Mouse (Mus musculus): ENCODE measurements around the gene Sptlc2. TPM values are rescaled to one million over a fixed set of nuclear protein-coding genes. Genes with fewer than 3 reads are reported as not detected.

Sptlc2 gene
- polyA plus RNA-seq, 1 experiment from 2014 or later, result 55.5 TPM

DNA sequence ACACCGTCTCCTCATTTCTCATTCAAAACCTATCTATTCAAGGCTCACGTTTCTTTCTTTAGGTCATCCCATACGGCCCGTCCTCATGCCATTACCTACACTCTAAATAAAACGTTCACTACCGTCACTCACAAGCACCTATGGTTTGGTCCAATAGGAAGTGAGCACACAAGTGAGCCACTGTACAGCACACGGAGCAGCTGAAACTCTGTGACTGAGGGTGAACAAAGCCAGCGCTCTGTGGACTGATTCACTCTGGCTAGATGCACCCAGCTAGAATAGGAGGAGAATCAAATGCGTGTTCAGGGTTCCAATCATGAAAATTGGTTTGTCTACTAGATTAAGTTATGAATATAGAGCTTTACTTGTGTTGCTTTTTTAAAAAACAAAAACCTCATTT lies 22.5 kb downstream of the Sptlc2 start:
- no peaks in the 10 kb centered on the region for H3K27me3 ChIP-seq (ENCODE audit: control insufficient read depth, insufficient read depth, low read length)
- no peak overlapping the region for H3K27ac ChIP-seq (ENCODE audit: low read depth, low read length)
- no peaks in the 10 kb centered on the region for H3K4me1 ChIP-seq (ENCODE audit: control insufficient read depth, insufficient read depth, low read length)
- 84% methylated on average over 9 of the region's 9 CpGs for WGBS
- DNase-seq (ENCODE audit: low spot score) (no peak), ATAC-seq (ENCODE audit: insufficient read depth, low FRiP score, low TSS enrichment) (no peak)
- H3K4me2 ChIP-seq (ENCODE audit: low read depth), result no peak overlapping the region
- no peak overlapping the region for H3K9ac ChIP-seq (ENCODE audit: low read length)
- H3K4me3 ChIP-seq (ENCODE audit: low read depth, low read length), result no peak overlapping the region
- no peaks in the 10 kb centered on the region for H3K9me3 ChIP-seq (ENCODE audit: control insufficient read depth, low read length)
- H3K36me3 ChIP-seq (ENCODE audit: control insufficient read depth, insufficient read depth, low read length), result no peaks in the 10 kb centered on the region; the same call in 1 of the 2 replicates

DNA sequence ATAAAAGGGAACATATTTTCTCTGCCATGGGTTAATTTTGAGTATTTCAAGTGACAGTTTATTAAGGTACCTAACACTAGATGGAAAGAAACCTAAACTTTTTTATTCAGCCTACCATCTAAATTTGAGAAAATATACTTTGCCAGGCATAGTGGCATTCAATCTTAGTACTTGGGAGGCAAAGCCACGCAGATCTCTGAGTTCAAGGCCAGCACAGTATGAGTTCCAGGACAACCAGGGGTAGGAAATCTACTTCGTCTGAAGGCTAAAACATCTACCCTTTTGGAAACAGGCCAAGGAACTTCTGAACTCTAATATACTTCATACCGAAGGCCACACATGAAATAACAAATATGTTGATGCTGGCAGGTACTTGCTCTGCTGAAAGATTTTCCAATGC lies 26.0 kb downstream of the Sptlc2 start:
- Histone ChIP-seq H3K4me3 (ENCODE audit: low read depth, low read length) (no peak overlapping the region), H3K9me3 (ENCODE audit: control insufficient read depth, low read length) (no peaks in the 10 kb centered on the region), H3K9ac (ENCODE audit: low read length) (no peak overlapping the region), H3K4me1 (ENCODE audit: control insufficient read depth, insufficient read depth, low read length) (no peaks in the 10 kb centered on the region), H3K27me3 (ENCODE audit: control insufficient read depth, insufficient read depth, low read length) (no peaks in the 10 kb centered on the region), H3K36me3 (ENCODE audit: control insufficient read depth, insufficient read depth, low read length) (no peaks in the 10 kb centered on the region), H3K27ac (ENCODE audit: low read depth, low read length) (no peak overlapping the region), H3K4me2 (ENCODE audit: low read depth) (no peak overlapping the region)
- DNase-seq (ENCODE audit: low spot score) (no peak), ATAC-seq (ENCODE audit: insufficient read depth, low FRiP score, low TSS enrichment) (no peak)
- 83% methylated on average over 3 of the region's 3 CpGs for WGBS

DNA sequence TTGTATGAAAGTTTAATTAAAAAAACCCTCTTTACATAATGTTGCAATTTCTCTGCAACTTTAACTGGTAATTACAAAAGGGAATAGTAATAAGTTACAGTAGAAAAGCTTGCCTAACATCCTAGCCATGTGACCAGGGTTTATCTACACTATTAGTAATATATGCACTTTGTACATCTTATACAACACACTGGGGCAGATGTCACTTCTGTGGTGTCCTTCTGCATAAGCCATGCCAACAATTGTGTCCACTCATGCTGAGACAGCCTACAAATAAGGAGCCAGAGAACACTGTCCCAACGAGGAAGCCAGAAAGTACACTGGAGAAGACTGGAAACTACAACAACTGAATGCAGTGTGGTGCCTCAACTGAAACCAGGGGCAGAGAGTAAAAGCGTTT lies 40.1 kb downstream of the Sptlc2 start:
- ATAC-seq (ENCODE audit: insufficient read depth, low FRiP score, low TSS enrichment), result no peak
- Histone ChIP-seq H3K27ac (ENCODE audit: low read depth, low read length) (no peak overlapping the region), H3K9me3 (ENCODE audit: control insufficient read depth, low read length) (no peaks in the 10 kb centered on the region), H3K4me3 (ENCODE audit: low read depth, low read length) (no peak overlapping the region), H3K36me3 (ENCODE audit: control insufficient read depth, insufficient read depth, low read length) (no peaks in the 10 kb centered on the region), H3K4me2 (ENCODE audit: low read depth) (no peak overlapping the region), H3K9ac (ENCODE audit: low read length) (no peak overlapping the region), H3K27me3 (ENCODE audit: control insufficient read depth, insufficient read depth, low read length) (no peaks in the 10 kb centered on the region), H3K4me1 (ENCODE audit: control insufficient read depth, insufficient read depth, low read length) (no peaks in the 10 kb centered on the region)
- WGBS, result 84% methylated on average over 2 of the region's 2 CpGs
- no peak for DNase-seq (ENCODE audit: low spot score)

DNA sequence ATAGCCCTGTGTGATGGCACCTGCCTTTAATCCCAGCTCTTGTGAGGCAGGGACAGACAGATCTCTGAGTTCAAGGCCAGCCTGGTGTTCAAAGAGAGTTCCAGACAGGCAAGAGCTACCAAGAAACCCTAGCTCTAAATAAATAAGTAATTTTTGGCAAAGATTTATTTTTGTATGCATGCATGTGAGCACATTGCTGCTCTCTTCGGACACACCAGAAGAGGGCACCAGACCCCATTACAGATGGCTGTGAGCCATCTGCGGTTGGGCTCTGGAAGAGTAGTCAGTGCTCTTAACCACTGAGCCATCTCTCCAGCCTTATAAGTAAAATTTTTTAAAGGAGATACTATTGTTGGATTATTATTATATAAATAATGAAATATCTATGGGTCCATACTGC lies 40.6 kb downstream of the Sptlc2 start:
- Histone ChIP-seq H3K9ac (ENCODE audit: low read length) (no peak overlapping the region), H3K4me3 (ENCODE audit: low read depth, low read length) (no peak overlapping the region), H3K9me3 (ENCODE audit: control insufficient read depth, low read length) (no peaks in the 10 kb centered on the region), H3K4me1 (ENCODE audit: control insufficient read depth, insufficient read depth, low read length) (no peaks in the 10 kb centered on the region), H3K4me2 (ENCODE audit: low read depth) (no peak overlapping the region), H3K36me3 (ENCODE audit: control insufficient read depth, insufficient read depth, low read length) (no peaks in the 10 kb centered on the region), H3K27me3 (ENCODE audit: control insufficient read depth, insufficient read depth, low read length) (no peaks in the 10 kb centered on the region), H3K27ac (ENCODE audit: low read depth, low read length) (no peak overlapping the region)
- 93% methylated on average over 2 of the region's 2 CpGs for WGBS
- ATAC-seq (ENCODE audit: insufficient read depth, low FRiP score, low TSS enrichment) (no peak), DNase-seq (ENCODE audit: low spot score) (no peak)

DNA sequence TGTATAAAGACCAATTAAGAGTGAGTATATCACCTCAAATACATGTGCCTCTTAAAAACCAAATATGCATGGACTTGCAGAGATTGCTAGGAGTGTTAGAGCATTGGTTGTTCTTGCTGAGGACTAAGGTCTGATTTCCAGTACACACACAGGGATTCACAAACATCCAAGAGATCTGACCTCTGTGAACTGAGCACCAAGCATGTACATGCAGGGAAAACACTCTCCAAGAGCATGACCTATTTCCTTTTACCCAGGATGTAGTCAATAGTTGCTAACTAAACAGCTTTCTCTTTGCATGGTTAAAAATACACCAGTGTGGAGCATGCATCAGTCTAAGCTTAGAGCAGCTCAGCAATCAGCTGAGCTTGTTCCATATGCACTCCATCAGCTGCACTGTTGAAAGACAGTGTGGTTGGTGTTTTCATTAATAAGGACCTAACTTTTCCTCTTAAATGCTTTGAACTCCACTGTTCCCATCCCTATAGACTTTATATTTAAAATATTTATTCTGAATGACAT lies 45.0 kb downstream of the Sptlc2 start:
- Histone ChIP-seq H3K4me2 (ENCODE audit: low read depth) (no peak overlapping the region), H3K36me3 (ENCODE audit: control insufficient read depth, insufficient read depth, low read length) (no peaks in the 10 kb centered on the region), H3K27me3 (ENCODE audit: control insufficient read depth, insufficient read depth, low read length) (no peaks in the 10 kb centered on the region), H3K9ac (ENCODE audit: low read length) (no peak overlapping the region), H3K9me3 (ENCODE audit: control insufficient read depth, low read length) (no peaks in the 10 kb centered on the region), H3K27ac (ENCODE audit: low read depth, low read length) (no peak overlapping the region), H3K4me3 (ENCODE audit: low read depth, low read length) (no peak overlapping the region), H3K4me1 (ENCODE audit: control insufficient read depth, insufficient read depth, low read length) (no peaks in the 10 kb centered on the region)
- DNase-seq (ENCODE audit: low spot score), result no peak
- ATAC-seq (ENCODE audit: insufficient read depth, low FRiP score, low TSS enrichment), result no peak

DNA sequence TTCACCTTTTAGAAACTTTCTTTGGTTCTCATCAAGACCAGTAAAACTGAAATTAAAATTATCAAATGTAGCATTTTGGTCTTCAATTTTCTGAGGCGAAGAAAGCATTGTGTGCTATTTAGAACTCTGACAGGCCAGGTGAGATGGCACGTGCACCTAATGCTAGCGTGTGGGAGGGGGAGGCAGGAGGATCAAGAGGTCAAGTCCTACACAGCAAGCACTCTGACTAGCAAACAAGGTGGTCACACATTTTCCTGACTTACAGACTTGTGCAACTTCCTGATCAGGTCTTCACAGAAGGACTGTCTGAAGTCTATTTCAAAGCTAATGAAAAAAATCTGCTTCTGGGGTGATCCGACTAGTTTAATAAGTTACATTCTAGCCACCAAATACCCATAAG lies 50.1 kb downstream of the Sptlc2 start:
- Histone ChIP-seq H3K27ac (ENCODE audit: low read depth, low read length) (no peak overlapping the region), H3K4me1 (ENCODE audit: control insufficient read depth, insufficient read depth, low read length) (no peaks in the 10 kb centered on the region), H3K27me3 (ENCODE audit: control insufficient read depth, insufficient read depth, low read length) (no peaks in the 10 kb centered on the region), H3K4me2 (ENCODE audit: low read depth) (no peak overlapping the region), H3K9me3 (ENCODE audit: control insufficient read depth, low read length) (no peaks in the 10 kb centered on the region), H3K36me3 (ENCODE audit: control insufficient read depth, insufficient read depth, low read length) (no peaks in the 10 kb centered on the region), H3K9ac (ENCODE audit: low read length) (no peak overlapping the region), H3K4me3 (ENCODE audit: low read depth, low read length) (no peak overlapping the region)
- ATAC-seq (ENCODE audit: insufficient read depth, low FRiP score, low TSS enrichment) (no peak), DNase-seq (ENCODE audit: low spot score) (no peak)
- WGBS, result 92% methylated on average over 4 of the region's 4 CpGs

DNA sequence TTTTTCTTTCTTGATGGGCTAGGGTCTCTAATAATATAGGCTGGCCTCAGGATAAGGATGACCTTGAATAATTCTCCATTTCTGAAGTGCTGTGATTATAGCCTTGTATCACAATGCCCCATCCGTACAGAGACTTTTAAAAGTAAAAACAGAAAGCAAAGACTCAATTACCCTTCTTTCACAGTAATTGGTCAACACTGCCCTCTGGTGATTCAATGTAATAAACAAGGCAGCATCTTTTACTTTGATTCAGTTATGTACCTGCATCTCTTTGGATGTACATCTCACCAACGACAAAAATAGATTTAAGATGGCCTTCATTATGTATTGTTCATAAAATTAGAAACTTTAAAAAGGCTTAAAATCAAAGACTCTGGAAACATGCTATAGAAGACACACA lies 53.3 kb downstream of the Sptlc2 start:
- Histone ChIP-seq H3K4me3 (ENCODE audit: low read depth, low read length) (no peak overlapping the region), H3K4me2 (ENCODE audit: low read depth) (no peak overlapping the region), H3K27me3 (ENCODE audit: control insufficient read depth, insufficient read depth, low read length) (no peaks in the 10 kb centered on the region), H3K9me3 (ENCODE audit: control insufficient read depth, low read length) (no peaks in the 10 kb centered on the region), H3K4me1 (ENCODE audit: control insufficient read depth, insufficient read depth, low read length) (no peaks in the 10 kb centered on the region), H3K27ac (ENCODE audit: low read depth, low read length) (no peak overlapping the region), H3K36me3 (ENCODE audit: control insufficient read depth, insufficient read depth, low read length) (no peaks in the 10 kb centered on the region), H3K9ac (ENCODE audit: low read length) (no peak overlapping the region)
- ATAC-seq (ENCODE audit: insufficient read depth, low FRiP score, low TSS enrichment), result no peak
- 50% methylated on average over 2 of the region's 2 CpGs for WGBS
- no peak for DNase-seq (ENCODE audit: low spot score)

DNA sequence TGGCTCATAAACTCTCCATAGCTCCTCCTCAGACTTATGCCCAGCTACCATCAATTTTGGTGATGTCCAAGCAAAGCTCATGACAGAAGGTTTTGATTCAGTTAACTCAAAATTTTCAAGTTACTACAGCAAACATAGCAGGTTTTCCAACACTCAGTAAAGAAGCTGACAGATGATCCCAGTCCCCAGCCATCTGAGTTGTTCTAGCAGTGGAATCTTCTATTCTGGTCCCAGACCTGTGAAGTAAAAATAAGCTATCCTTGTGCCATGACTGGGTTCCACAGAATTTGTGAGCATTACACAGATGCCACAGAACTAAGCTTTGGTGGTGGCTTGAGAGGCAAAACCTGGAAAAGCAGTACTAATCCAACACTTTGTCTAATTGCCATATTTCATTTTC lies 54.4 kb downstream of the Sptlc2 start:
- H3K27me3 ChIP-seq (ENCODE audit: control insufficient read depth, insufficient read depth, low read length), result no peaks in the 10 kb centered on the region
- no peaks in the 10 kb centered on the region for H3K4me1 ChIP-seq (ENCODE audit: control insufficient read depth, insufficient read depth, low read length)
- DNase-seq (ENCODE audit: low spot score) (no peak), ATAC-seq (ENCODE audit: insufficient read depth, low FRiP score, low TSS enrichment) (no peak)
- H3K9me3 ChIP-seq (ENCODE audit: control insufficient read depth, low read length), result no peaks in the 10 kb centered on the region
- H3K9ac ChIP-seq (ENCODE audit: low read length), result no peak overlapping the region
- H3K27ac ChIP-seq (ENCODE audit: low read depth, low read length), result no peak overlapping the region
- no peak overlapping the region for H3K4me3 ChIP-seq (ENCODE audit: low read depth, low read length)
- no peaks in the 10 kb centered on the region for H3K36me3 ChIP-seq (ENCODE audit: control insufficient read depth, insufficient read depth, low read length)
- H3K4me2 ChIP-seq (ENCODE audit: low read depth), result no peak overlapping the region

DNA sequence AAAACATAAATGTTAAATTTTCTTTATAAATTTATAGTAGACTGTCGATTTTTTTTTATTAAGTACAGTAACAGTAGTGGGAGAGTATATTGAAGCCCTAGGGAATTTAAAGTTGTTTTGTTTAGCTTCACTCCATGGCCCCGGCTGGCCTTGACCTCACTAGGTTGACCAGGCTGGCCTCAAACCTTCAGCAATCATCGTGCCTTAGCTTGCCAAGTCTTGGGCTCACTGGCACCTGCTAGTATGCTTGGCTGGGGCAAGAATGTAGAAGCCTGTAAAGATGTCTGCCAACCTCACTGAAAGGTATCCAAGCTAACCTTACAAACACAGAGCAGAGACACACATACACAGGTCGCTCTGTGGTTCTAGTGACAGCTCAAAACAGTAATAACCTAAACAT lies 55.6 kb downstream of the Sptlc2 start:
- ATAC-seq (ENCODE audit: insufficient read depth, low FRiP score, low TSS enrichment), result no peak
- Histone ChIP-seq H3K4me1 (ENCODE audit: control insufficient read depth, insufficient read depth, low read length) (no peaks in the 10 kb centered on the region), H3K27me3 (ENCODE audit: control insufficient read depth, insufficient read depth, low read length) (no peaks in the 10 kb centered on the region), H3K4me2 (ENCODE audit: low read depth) (no peak overlapping the region), H3K36me3 (ENCODE audit: control insufficient read depth, insufficient read depth, low read length) (no peaks in the 10 kb centered on the region), H3K4me3 (ENCODE audit: low read depth, low read length) (no peak overlapping the region), H3K9me3 (ENCODE audit: control insufficient read depth, low read length) (no peaks in the 10 kb centered on the region), H3K27ac (ENCODE audit: low read depth, low read length) (no peak overlapping the region), H3K9ac (ENCODE audit: low read length) (no peak overlapping the region)
- DNase-seq (ENCODE audit: low spot score), result no peak
- 88% methylated on average over 4 of the region's 4 CpGs for WGBS

Measured in neural tube, embryonic 11.5 days (tissue).